Mouse (Mus musculus): Measurements from ENCODE around the gene Sergef. TPM values are rescaled to one million over a fixed set of nuclear protein-coding genes. Genes with fewer than 3 reads are reported as not detected.

Gene Sergef
- polyA plus RNA-seq, 1 experiment from 2014 or later: 15.5 TPM

- Histone ChIP-seq H3K27me3 (ENCODE audit: insufficient read depth, low read length) (no peaks in the 10 kb centered on the region), H3K36me3 (ENCODE audit: insufficient read depth, low read length) (no peaks in the 10 kb centered on the region), H3K9ac (ENCODE audit: low read depth, low read length) (no peak overlapping the region), H3K27ac (no peak overlapping the region), H3K4me3 (replicated peaks; ENCODE audit: low read depth, low read length) (no peak overlapping the region), H3K4me2 (ENCODE audit: low read length) (no peak overlapping the region), H3K9me3 (replicated peaks; ENCODE audit: low read length) (no peaks in the 10 kb centered on the region), H3K4me1 (replicated peaks; ENCODE audit: insufficient read depth, low read length) (no peaks in the 10 kb centered on the region)
- no peak for DNase-seq (ENCODE audit: low spot score)
- no peak for TF ChIP-seq CTCF (IDR thresholded peaks at IDR 0.05; ENCODE audit: low read depth)
- ATAC-seq (replicated peaks; ENCODE audit: low FRiP score, low read depth): no peak
- WGBS: 74% methylated on average over 4 of the region's 4 CpGs
These were observed 9.0 kb upstream of the Sergef start for GRCm38 (mm10) chr7:46648431-46649140.

- Histone ChIP-seq H3K9me3 (replicated peaks; ENCODE audit: low read length) (no peaks in the 10 kb centered on the region), H3K9ac (ENCODE audit: low read depth, low read length) (no peak overlapping the region), H3K4me3 (replicated peaks; ENCODE audit: low read depth, low read length) (no peak overlapping the region), H3K4me2 (ENCODE audit: low read length) (no peak overlapping the region), H3K27ac (no peak overlapping the region), H3K4me1 (replicated peaks; ENCODE audit: insufficient read depth, low read length) (peaks cover 3% of the 10 kb centered on the region; the same call in 1 of the 2 replicates), H3K27me3 (ENCODE audit: insufficient read depth, low read length) (no peaks in the 10 kb centered on the region), H3K36me3 (ENCODE audit: insufficient read depth, low read length) (no peaks in the 10 kb centered on the region)
- no peak for DNase-seq (ENCODE audit: low spot score)
- ATAC-seq (replicated peaks; ENCODE audit: low FRiP score, low read depth): no peak
- 85% methylated on average over 1 of the region's 1 CpGs for WGBS
- peak; percentile 48 for TF ChIP-seq CTCF (IDR thresholded peaks at IDR 0.05; ENCODE audit: low read depth)
These were observed 3.6 kb upstream of the Sergef start for GRCm38 (mm10) chr7:46643172-46643571.

GRCm38 (mm10) chr7:46640062-46640461 is 455 bp upstream of the Sergef start:
- DNase-seq (ENCODE audit: low spot score) (no peak), ATAC-seq (replicated peaks; ENCODE audit: low FRiP score, low read depth) (no peak)
- 20% methylated on average over 17 of the region's 17 CpGs for WGBS
- Histone ChIP-seq H3K4me1 (replicated peaks; ENCODE audit: insufficient read depth, low read length) (peaks cover 3% of the 10 kb centered on the region; the same call in 1 of the 2 replicates), H3K36me3 (ENCODE audit: insufficient read depth, low read length) (no peaks in the 10 kb centered on the region), H3K4me3 (replicated peaks; ENCODE audit: low read depth, low read length) (peak overlapping the region; percentile 76), H3K27ac (no peak overlapping the region), H3K9ac (ENCODE audit: low read depth, low read length) (no peak overlapping the region), H3K9me3 (replicated peaks; ENCODE audit: low read length) (no peaks in the 10 kb centered on the region), H3K4me2 (ENCODE audit: low read length) (peak overlapping the region; percentile 97), H3K27me3 (ENCODE audit: insufficient read depth, low read length) (no peaks in the 10 kb centered on the region)
- TF ChIP-seq CTCF (IDR thresholded peaks at IDR 0.05; ENCODE audit: low read depth): no peak

- H3K4me2 ChIP-seq (ENCODE audit: low read length): peak overlapping the region; percentile 97
- H3K9ac ChIP-seq (ENCODE audit: low read depth, low read length): peak overlapping the region; percentile 69
- 9% methylated on average over 32 of the region's 32 CpGs for WGBS
- H3K9me3 ChIP-seq (replicated peaks; ENCODE audit: low read length): no peaks in the 10 kb centered on the region
- no peak for TF ChIP-seq CTCF (IDR thresholded peaks at IDR 0.05; ENCODE audit: low read depth)
- H3K27ac ChIP-seq: peak overlapping the region; percentile 67
- ATAC-seq (replicated peaks; ENCODE audit: low FRiP score, low read depth): peak; percentile 12; the same call in 1 of the 2 replicates
- H3K27me3 ChIP-seq (ENCODE audit: insufficient read depth, low read length): no peaks in the 10 kb centered on the region
- DNase-seq (ENCODE audit: low spot score): peak; percentile 12
- H3K4me3 ChIP-seq (replicated peaks; ENCODE audit: low read depth, low read length): peak overlapping the region; percentile 76
- H3K36me3 ChIP-seq (ENCODE audit: insufficient read depth, low read length): no peaks in the 10 kb centered on the region
- H3K4me1 ChIP-seq (replicated peaks; ENCODE audit: insufficient read depth, low read length): peaks cover 3% of the 10 kb centered on the region; the same call in 1 of the 2 replicates
These were observed 517 bp downstream of the Sergef start for GRCm38 (mm10) chr7:46638889-46639691.

GRCm38 (mm10) chr7:46628375-46628975 is 11.1 kb downstream of the Sergef start:
- H3K9me3 ChIP-seq (replicated peaks; ENCODE audit: low read length): no peaks in the 10 kb centered on the region
- DNase-seq (ENCODE audit: low spot score) (no peak), ATAC-seq (replicated peaks; ENCODE audit: low FRiP score, low read depth) (no peak)
- H3K4me2 ChIP-seq (ENCODE audit: low read length): no peak overlapping the region
- no peak for TF ChIP-seq CTCF (IDR thresholded peaks at IDR 0.05; ENCODE audit: low read depth)
- no peaks in the 10 kb centered on the region for H3K4me1 ChIP-seq (replicated peaks; ENCODE audit: insufficient read depth, low read length)
- no peaks in the 10 kb centered on the region for H3K27me3 ChIP-seq (ENCODE audit: insufficient read depth, low read length)
- no peak overlapping the region for H3K9ac ChIP-seq (ENCODE audit: low read depth, low read length)
- no peaks in the 10 kb centered on the region for H3K36me3 ChIP-seq (ENCODE audit: insufficient read depth, low read length)
- H3K27ac ChIP-seq: no peak overlapping the region
- H3K4me3 ChIP-seq (replicated peaks; ENCODE audit: low read depth, low read length): no peak overlapping the region
- 74% methylated on average over 8 of the region's 8 CpGs for WGBS

- Histone ChIP-seq H3K4me1 (replicated peaks; ENCODE audit: insufficient read depth, low read length) (no peaks in the 10 kb centered on the region), H3K27ac (no peak overlapping the region), H3K9ac (ENCODE audit: low read depth, low read length) (no peak overlapping the region), H3K9me3 (replicated peaks; ENCODE audit: low read length) (no peaks in the 10 kb centered on the region), H3K36me3 (ENCODE audit: insufficient read depth, low read length) (no peaks in the 10 kb centered on the region), H3K4me2 (ENCODE audit: low read length) (no peak overlapping the region), H3K27me3 (ENCODE audit: insufficient read depth, low read length) (no peaks in the 10 kb centered on the region), H3K4me3 (replicated peaks; ENCODE audit: low read depth, low read length) (no peak overlapping the region)
- DNase-seq (ENCODE audit: low spot score): no peak
- TF ChIP-seq CTCF (IDR thresholded peaks at IDR 0.05; ENCODE audit: low read depth): no peak
- 58% methylated on average over 2 of the region's 3 CpGs for WGBS
- no peak for ATAC-seq (replicated peaks; ENCODE audit: low FRiP score, low read depth)
These were observed 15.6 kb downstream of the Sergef start for GRCm38 (mm10) chr7:46623979-46624378.
